Mouse (Mus musculus) megakaryocyte-erythroid progenitor cell, adult 5-6 weeks (primary cell): ENCODE results near the gene Olfr527. TPM values are rescaled to one million over a fixed set of nuclear protein-coding genes. Genes with fewer than 3 reads are reported as not detected.

ENCODE experiments used
- ATAC-seq: replicated peaks from 2 replicates; pipeline ENCODE4 v1.8.0; 2016; ENCODE audit warnings: mild to moderate bottlenecking, inconsistent platforms; ENCODE audit not compliant: severe bottlenecking, poor library complexity, low FRiP score, low TSS enrichment
- total RNA-seq, 2 experiments: library from RNA; stranded (forward) in 1 of 2; stranded (reverse) in 1 of 2; fragments of 200-1000, 215-1000 nt in 1 of 2; fragments of >200 nt in 1 of 2; fragmentation: Nextera tagmentation in 1 of 2; gene quantifications; 2 replicates each; pipeline ENCODE4 v1.2.3; 2014 to 2017

Olfr527 gene
- total RNA-seq (2014; fragmentation: Nextera tagmentation): not detected in 2 replicates
- not detected in 2 replicates for total RNA-seq (2017)

GRCm38 (mm10) chr7:140333717-140334116, at the start of gene Olfr527:
Olfr527 (plus strand) TSS chr7:140334017.
- no peak for ATAC-seq

GRCm38 (mm10) chr7:140295746-140296145, 38.1 kb upstream of the Olfr527 start:
- ATAC-seq: no peak

- ATAC-seq: no peak
These were observed 36.9 kb upstream of the Olfr527 start for GRCm38 (mm10) chr7:140296876-140297275.

GRCm38 (mm10) chr7:140299416-140299815, 34.4 kb upstream of the Olfr527 start:
- no peak for ATAC-seq

- ATAC-seq: no peak
These were observed 13.9 kb upstream of the Olfr527 start for GRCm38 (mm10) chr7:140319861-140320385.

GRCm38 (mm10) chr7:140320558-140320957, 13.3 kb upstream of the Olfr527 start, which contains the start of gene Olfr525:
Olfr525 (plus strand) TSS chr7:140320858.
- ATAC-seq: no peak

GRCm38 (mm10) chr7:140321135-140321534, 12.7 kb upstream of the Olfr527 start:
- no peak for ATAC-seq

- no peak for ATAC-seq
These were observed 4.0 kb upstream of the Olfr527 start for GRCm38 (mm10) chr7:140329766-140330304.

- ATAC-seq: no peak
These were observed 27.8 kb downstream of the Olfr527 start, which contains the start of gene Olfr60 for GRCm38 (mm10) chr7:140361571-140361970. Olfr60 (minus strand) TSS chr7:140361671.

- no peak for ATAC-seq
These were observed 40.5 kb downstream of the Olfr527 start for GRCm38 (mm10) chr7:140374300-140374699.

GRCm38 (mm10) chr7:140376231-140376630, 42.4 kb downstream of the Olfr527 start, which contains the start of gene Olfr530:
Olfr530 (minus strand) TSS chr7:140376331.
- ATAC-seq: no peak

GRCm38 (mm10) chr7:140376911-140377310, 43.1 kb downstream of the Olfr527 start:
- ATAC-seq: no peak

Other genes with a start within 250 kb of the Olfr527 start
- not detected in 2 replicates for gene Prap1, start 240.6 kb upstream of the Olfr527 start, total RNA-seq (2014; fragmentation: Nextera tagmentation)
- gene Prap1, start 240.6 kb upstream of the Olfr527 start, total RNA-seq (2017): not detected in 2 replicates
- 4.1 and 17.9 TPM in 2 replicates for gene Fuom, start 231.6 kb upstream of the Olfr527 start, total RNA-seq (2014; fragmentation: Nextera tagmentation)
- gene Fuom, start 231.6 kb upstream of the Olfr527 start, total RNA-seq (2017): 12.0 TPM in 1 of 2 replicates, not detected in the other
- 15.1 and 22.1 TPM in 2 replicates for gene Paox, start 218.2 kb upstream of the Olfr527 start, total RNA-seq (2014; fragmentation: Nextera tagmentation)
- gene Paox, start 218.2 kb upstream of the Olfr527 start, total RNA-seq (2017): 4.1 and 6.9 TPM in 2 replicates
- 50.1 and 62.9 TPM in 2 replicates for gene Echs1, start 217.5 kb upstream of the Olfr527 start, total RNA-seq (2014; fragmentation: Nextera tagmentation)
- 52.5 and 85.0 TPM in 2 replicates for gene Echs1, start 217.5 kb upstream of the Olfr527 start, total RNA-seq (2017)
- gene Mtg1, start 196.5 kb upstream of the Olfr527 start, total RNA-seq (2014; fragmentation: Nextera tagmentation): 39.7 and 53.5 TPM in 2 replicates
- 8.3 and 13.0 TPM in 2 replicates for gene Mtg1, start 196.5 kb upstream of the Olfr527 start, total RNA-seq (2017)
- gene Sprn, start 179.1 kb upstream of the Olfr527 start, total RNA-seq (2014; fragmentation: Nextera tagmentation): 0.83 TPM in 1 of 2 replicates, not detected in the other
- not detected in 2 replicates for gene Sprn, start 179.1 kb upstream of the Olfr527 start, total RNA-seq (2017)
- gene Olfr522, start 169.3 kb upstream of the Olfr527 start, total RNA-seq (2014; fragmentation: Nextera tagmentation): not detected in 2 replicates
- gene Olfr522, start 169.3 kb upstream of the Olfr527 start, total RNA-seq (2017): not detected in 2 replicates
- not detected in 2 replicates for gene Olfr523, start 160.8 kb upstream of the Olfr527 start, total RNA-seq (2014; fragmentation: Nextera tagmentation)
- gene Olfr523, start 160.8 kb upstream of the Olfr527 start, total RNA-seq (2017): not detected in 2 replicates
- not detected in 2 replicates for gene Olfr524, start 128.1 kb upstream of the Olfr527 start, total RNA-seq (2014; fragmentation: Nextera tagmentation)
- gene Olfr524, start 128.1 kb upstream of the Olfr527 start, total RNA-seq (2017): not detected in 2 replicates
- not detected in 2 replicates for gene Cd163l1, start 115.8 kb upstream of the Olfr527 start, total RNA-seq (2014; fragmentation: Nextera tagmentation)
- 0.19 TPM in 1 of 2 replicates, not detected in the other for gene Cd163l1, start 115.8 kb upstream of the Olfr527 start, total RNA-seq (2017)
- gene 5830411N06Rik, start 86.7 kb upstream of the Olfr527 start, total RNA-seq (2014; fragmentation: Nextera tagmentation): not detected in 2 replicates
- gene 5830411N06Rik, start 86.7 kb upstream of the Olfr527 start, total RNA-seq (2017): not detected in 2 replicates
- not detected in 2 replicates for gene Olfr525, start 13.2 kb upstream of the Olfr527 start, total RNA-seq (2014; fragmentation: Nextera tagmentation)
- gene Olfr525, start 13.2 kb upstream of the Olfr527 start, total RNA-seq (2017): not detected in 2 replicates
- gene Olfr60, start 27.7 kb downstream of the Olfr527 start, total RNA-seq (2014; fragmentation: Nextera tagmentation): not detected in 2 replicates
- gene Olfr60, start 27.7 kb downstream of the Olfr527 start, total RNA-seq (2017): not detected in 2 replicates
- not detected in 2 replicates for gene Olfr530, start 42.3 kb downstream of the Olfr527 start, total RNA-seq (2014; fragmentation: Nextera tagmentation)
- not detected in 2 replicates for gene Olfr530, start 42.3 kb downstream of the Olfr527 start, total RNA-seq (2017)
- not detected in 2 replicates for gene Olfr531, start 68.9 kb downstream of the Olfr527 start, total RNA-seq (2014; fragmentation: Nextera tagmentation)
- gene Olfr531, start 68.9 kb downstream of the Olfr527 start, total RNA-seq (2017): not detected in 2 replicates
- gene Olfr532, start 87.6 kb downstream of the Olfr527 start, total RNA-seq (2014; fragmentation: Nextera tagmentation): not detected in 2 replicates
- not detected in 2 replicates for gene Olfr532, start 87.6 kb downstream of the Olfr527 start, total RNA-seq (2017)
- gene Olfr533, start 129.4 kb downstream of the Olfr527 start, total RNA-seq (2014; fragmentation: Nextera tagmentation): not detected in 2 replicates
- not detected in 2 replicates for gene Olfr533, start 129.4 kb downstream of the Olfr527 start, total RNA-seq (2017)
- gene Olfr535, start 150.2 kb downstream of the Olfr527 start, total RNA-seq (2014; fragmentation: Nextera tagmentation): not detected in 2 replicates
- gene Olfr535, start 150.2 kb downstream of the Olfr527 start, total RNA-seq (2017): not detected in 2 replicates
- not detected in 2 replicates for gene Olfr536, start 173.4 kb downstream of the Olfr527 start, total RNA-seq (2014; fragmentation: Nextera tagmentation)
- not detected in 2 replicates for gene Olfr536, start 173.4 kb downstream of the Olfr527 start, total RNA-seq (2017)
- not detected in 2 replicates for gene Olfr538, start 233.9 kb downstream of the Olfr527 start, total RNA-seq (2014; fragmentation: Nextera tagmentation)
- not detected in 2 replicates for gene Olfr538, start 233.9 kb downstream of the Olfr527 start, total RNA-seq (2017)